Mouse (Mus musculus) limb, embryonic 15.5 days (tissue): Measurements from ENCODE around the gene Zdhhc6. TPM values are rescaled to one million over a fixed set of nuclear protein-coding genes. Genes with fewer than 3 reads are reported as not detected.
A peak's percentile ranks its signal among the peaks of the same experiment; 100 is the strongest.

Experiments
- ATAC-seq: fragments of 200-750 bp; cut with Nextera tagmentation; 2 replicates; pipeline ENCODE4 v1.8.0; 2017; ENCODE audit warnings: low read depth, moderate TSS enrichment; ENCODE audit not compliant: insufficient number of reproducible peaks, low FRiP score, low TSS enrichment
- H3K27ac ChIP-seq: fragments of 300-500 bp; sonication (generic); 2 replicates; pipeline ENCODE4 v1.5.1; 2015; ENCODE audit warnings: moderate library complexity, mild to moderate bottlenecking, inconsistent platforms
- H3K27me3 ChIP-seq: fragments of 300-500 bp; sonication (generic); 2 replicates; pipeline ENCODE4 v1.6.1; 2015; ENCODE audit warnings: inconsistent platforms
- H3K36me3 ChIP-seq: fragments of 300-500 bp; sonication (generic); 2 replicates; pipeline ENCODE4 v1.6.1; 2015; ENCODE audit warnings: inconsistent platforms
- H3K4me1 ChIP-seq: fragments of 300-500 bp; sonication (generic); 2 replicates; pipeline ENCODE4 v1.6.1; 2015; ENCODE audit warnings: inconsistent platforms
- H3K4me2 ChIP-seq: fragments of 300-500 bp; sonication (generic); 2 replicates; pipeline ENCODE4 v1.6.1; 2015; ENCODE audit warnings: mild to moderate bottlenecking, inconsistent platforms
- H3K4me3 ChIP-seq: fragments of 300-500 bp; sonication (generic); 2 replicates; pipeline ENCODE4 v1.5.1; 2015; ENCODE audit warnings: mild to moderate bottlenecking, inconsistent platforms
- H3K9ac ChIP-seq: fragments of 300-500 bp; sonication (generic); 2 replicates; pipeline ENCODE4 v1.6.1; 2015; ENCODE audit warnings: inconsistent platforms
- H3K9me3 ChIP-seq: fragments of 300-500 bp; sonication (generic); 2 replicates; pipeline ENCODE4 v1.6.1; 2016; ENCODE audit warnings: inconsistent platforms
- WGBS: fragments of 180-500 bp; shearing (Covaris S2); methylation state at CpG from one replicate; pipeline ENCODE4 v1.1.7; 2015; 5-methylcytosine and 5-hydroxymethylcytosine counted together
- polyA plus RNA-seq: library from polyadenylated mRNA; unstranded; fragments of >200 nt; fragmentation: Nextera tagmentation; extraction: Ambion mirVana; gene quantifications from 2 replicates; pipeline ENCODE4 v1.2.1, GENCODE M21; 2015

The Zdhhc6 gene
- polyA plus RNA-seq, 1 experiment from 2014 or later, result 84.2 TPM

GRCm38 (mm10) chr19:55332641-55333268, 16.9 kb upstream of the Zdhhc6 start:
- Histone ChIP-seq H3K27me3 (no peaks in the 10 kb centered on the region), H3K27ac (no peak overlapping the region), H3K9me3 (no peaks in the 10 kb centered on the region), H3K36me3 (peaks cover 32% of the 10 kb centered on the region), H3K4me3 (no peak overlapping the region), H3K4me1 (peaks cover 3% of the 10 kb centered on the region; the same call in 1 of the 2 replicates), H3K4me2 (no peak overlapping the region), H3K9ac (no peak overlapping the region)
- WGBS, result 92% methylated on average over 8 of the region's 8 CpGs
- ATAC-seq, result peak; percentile 75; the same call in 1 of the 2 replicates

GRCm38 (mm10) chr19:55331776-55332175, 15.9 kb upstream of the Zdhhc6 start:
- no peak overlapping the region for H3K27ac ChIP-seq
- no peak overlapping the region for H3K4me2 ChIP-seq
- H3K9me3 ChIP-seq, result no peaks in the 10 kb centered on the region
- H3K4me1 ChIP-seq, result 0 out of 2 replicates have a peak, but pooled peaks cover 3% of the 10 kb centered on the region
- H3K9ac ChIP-seq, result no peak overlapping the region
- H3K4me3 ChIP-seq, result no peak overlapping the region
- no peak for ATAC-seq
- peaks cover 32% of the 10 kb centered on the region for H3K36me3 ChIP-seq
- no peaks in the 10 kb centered on the region for H3K27me3 ChIP-seq
- WGBS, result 89% methylated on average over 5 of the region's 5 CpGs

GRCm38 (mm10) chr19:55327510-55327909, 11.7 kb upstream of the Zdhhc6 start:
- no peak overlapping the region for H3K9ac ChIP-seq
- WGBS, result 79% methylated on average over 4 of the region's 4 CpGs
- no peak overlapping the region for H3K4me2 ChIP-seq
- H3K4me1 ChIP-seq, result no peaks in the 10 kb centered on the region
- H3K4me3 ChIP-seq, result no peak overlapping the region
- H3K27ac ChIP-seq, result no peak overlapping the region
- no peaks in the 10 kb centered on the region for H3K9me3 ChIP-seq
- no peak for ATAC-seq
- no peaks in the 10 kb centered on the region for H3K27me3 ChIP-seq
- H3K36me3 ChIP-seq, result peaks cover 50% of the 10 kb centered on the region

DNA sequence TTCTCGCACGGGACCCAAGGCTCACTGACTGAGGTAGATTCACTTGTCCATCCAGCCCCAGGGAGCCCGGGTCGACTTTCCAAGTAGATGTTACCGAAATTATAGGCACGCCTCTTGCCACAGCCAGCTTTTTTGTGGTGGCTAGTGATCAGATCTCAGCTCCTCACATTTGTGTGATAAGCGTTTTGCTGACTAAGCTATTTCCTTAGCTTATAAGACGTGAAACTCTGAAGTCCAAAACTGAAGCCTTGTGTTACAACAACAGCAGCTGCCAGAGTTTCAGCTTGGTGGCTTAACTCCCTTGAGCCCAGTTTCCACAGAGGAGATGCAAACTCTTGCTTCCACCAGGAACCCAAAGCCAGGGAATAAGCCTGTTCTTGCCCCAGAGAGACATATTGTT, 6.8 kb upstream of the Zdhhc6 start:
- H3K9ac ChIP-seq, result no peak overlapping the region
- H3K36me3 ChIP-seq, result peaks cover 20% of the 10 kb centered on the region
- no peak overlapping the region for H3K4me2 ChIP-seq
- H3K4me3 ChIP-seq, result no peak overlapping the region
- H3K27ac ChIP-seq, result no peak overlapping the region
- no peaks in the 10 kb centered on the region for H3K4me1 ChIP-seq
- no peak for ATAC-seq
- H3K9me3 ChIP-seq, result no peaks in the 10 kb centered on the region
- no peaks in the 10 kb centered on the region for H3K27me3 ChIP-seq
- WGBS, result 90% methylated on average over 8 of the region's 8 CpGs

GRCm38 (mm10) chr19:55319521-55319920, 3.7 kb upstream of the Zdhhc6 start:
- peaks cover 16% of the 10 kb centered on the region for H3K4me1 ChIP-seq
- H3K9me3 ChIP-seq, result no peaks in the 10 kb centered on the region
- 69% methylated on average over 5 of the region's 5 CpGs for WGBS

GRCm38 (mm10) chr19:55319036-55319435, 3.2 kb upstream of the Zdhhc6 start:
- 72% methylated on average over 3 of the region's 3 CpGs for WGBS
- Histone ChIP-seq H3K4me3 (no peak overlapping the region), H3K4me2 (no peak overlapping the region), H3K4me1 (peaks cover 18% of the 10 kb centered on the region), H3K36me3 (peaks cover 18% of the 10 kb centered on the region), H3K27me3 (no peaks in the 10 kb centered on the region), H3K9me3 (no peaks in the 10 kb centered on the region), H3K9ac (no peak overlapping the region), H3K27ac (no peak overlapping the region)
- ATAC-seq, result no peak

More at GRCm38 (mm10) chr19:55319521-55319920, 3.7 kb upstream of the Zdhhc6 start:
- H3K36me3 ChIP-seq, result peaks cover 18% of the 10 kb centered on the region
- H3K4me3 ChIP-seq, result no peak overlapping the region
- H3K27ac ChIP-seq, result no peak overlapping the region
- no peak for ATAC-seq
- no peak overlapping the region for H3K4me2 ChIP-seq
- no peak overlapping the region for H3K9ac ChIP-seq
- no peaks in the 10 kb centered on the region for H3K27me3 ChIP-seq

- Histone ChIP-seq H3K36me3 (peaks cover 10% of the 10 kb centered on the region), H3K27ac (no peak overlapping the region), H3K4me2 (peak overlapping the region; percentile 77), H3K9ac (no peak overlapping the region), H3K4me3 (peak overlapping the region; percentile 86), H3K27me3 (no peaks in the 10 kb centered on the region), H3K4me1 (peaks cover 18% of the 10 kb centered on the region), H3K9me3 (no peaks in the 10 kb centered on the region)
- 56% methylated on average over 10 of the region's 10 CpGs for WGBS
- ATAC-seq, result no peak
Measured at GRCm38 (mm10) chr19:55316901-55317300, 1.1 kb upstream of the Zdhhc6 start.

GRCm38 (mm10) chr19:55316109-55316714, 380 bp upstream of the Zdhhc6 start, which contains the start of gene Vti1a:
Vti1a (plus strand) TSS chr19:55316295.
- peaks cover 16% of the 10 kb centered on the region for H3K36me3 ChIP-seq
- peaks cover 18% of the 10 kb centered on the region for H3K4me1 ChIP-seq
- WGBS, result under 1% methylated on average over 48 of the region's 48 CpGs

DNA sequence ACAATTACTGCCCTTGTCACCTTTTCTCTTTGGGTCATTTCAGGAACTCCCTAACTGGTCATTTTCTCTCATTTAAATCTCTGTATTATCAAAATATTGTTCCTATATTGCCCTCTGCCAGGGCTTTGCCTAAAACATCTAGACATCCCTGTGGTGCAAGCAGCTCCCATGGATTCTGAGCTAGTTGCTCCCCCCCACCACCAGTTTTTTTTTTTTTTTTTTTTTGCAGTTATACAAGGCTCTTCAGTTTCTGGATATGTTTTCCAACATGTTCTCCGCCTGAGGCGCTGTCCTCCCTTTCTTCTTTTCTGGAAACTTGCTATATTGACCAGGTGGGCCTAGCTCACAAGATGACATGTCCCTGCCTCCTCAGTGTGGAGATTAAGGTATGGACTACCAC, 2.2 kb downstream of the Zdhhc6 start:
- H3K27me3 ChIP-seq, result no peaks in the 10 kb centered on the region
- no peaks in the 10 kb centered on the region for H3K9me3 ChIP-seq
- peaks cover 40% of the 10 kb centered on the region for H3K36me3 ChIP-seq
- no peak overlapping the region for H3K27ac ChIP-seq
- peaks cover 18% of the 10 kb centered on the region for H3K4me1 ChIP-seq
- no peak overlapping the region for H3K4me2 ChIP-seq
- WGBS, result 96% methylated on average over 2 of the region's 2 CpGs
- no peak overlapping the region for H3K4me3 ChIP-seq
- H3K9ac ChIP-seq, result no peak overlapping the region
- no peak for ATAC-seq

More at GRCm38 (mm10) chr19:55316109-55316714, 380 bp upstream of the Zdhhc6 start, which contains the start of gene Vti1a:
- Histone ChIP-seq H3K4me3 (peak within 1 kb of the TSS; percentile 86), H3K4me2 (peak within 1 kb of the TSS; percentile 77), H3K27ac (peak within 1 kb of the TSS; percentile 91), H3K27me3 (no peaks in the 10 kb centered on the region), H3K9me3 (no peaks in the 10 kb centered on the region), H3K9ac (peak within 1 kb of the TSS; percentile 78)
- ATAC-seq, result peak; percentile 78

- WGBS, result 87% methylated on average over 8 of the region's 8 CpGs
- H3K27ac ChIP-seq, result no peak overlapping the region
- no peak overlapping the region for H3K9ac ChIP-seq
- no peak overlapping the region for H3K4me2 ChIP-seq
- H3K4me3 ChIP-seq, result no peak overlapping the region
- H3K4me1 ChIP-seq, result peaks cover 16% of the 10 kb centered on the region
- no peaks in the 10 kb centered on the region for H3K9me3 ChIP-seq
- peaks cover 53% of the 10 kb centered on the region for H3K36me3 ChIP-seq
- no peak for ATAC-seq
- H3K27me3 ChIP-seq, result no peaks in the 10 kb centered on the region
Measured at GRCm38 (mm10) chr19:55311874-55312273, 4.0 kb downstream of the Zdhhc6 start.

- Histone ChIP-seq H3K27me3 (no peaks in the 10 kb centered on the region), H3K9ac (no peak overlapping the region), H3K36me3 (peaks cover 69% of the 10 kb centered on the region), H3K27ac (no peak overlapping the region), H3K4me1 (no peaks in the 10 kb centered on the region), H3K4me3 (no peak overlapping the region), H3K4me2 (no peak overlapping the region), H3K9me3 (no peaks in the 10 kb centered on the region)
- ATAC-seq, result no peak
Measured at GRCm38 (mm10) chr19:55305024-55305423, 10.8 kb downstream of the Zdhhc6 start.

- Histone ChIP-seq H3K9me3 (no peaks in the 10 kb centered on the region), H3K4me1 (no peaks in the 10 kb centered on the region), H3K27me3 (no peaks in the 10 kb centered on the region), H3K36me3 (peaks cover 69% of the 10 kb centered on the region), H3K4me2 (no peak overlapping the region), H3K4me3 (no peak overlapping the region), H3K9ac (no peak overlapping the region), H3K27ac (no peak overlapping the region)
- 91% methylated on average over 3 of the region's 3 CpGs for WGBS
- no peak for ATAC-seq
Measured at GRCm38 (mm10) chr19:55300525-55300924, 15.3 kb downstream of the Zdhhc6 start.
